Mouse (Mus musculus) brain, embryonic 14.5 days (tissue): ENCODE data around the gene Unc13a.

Experiments
- CTCF ChIP-seq: fragments of 200-500 bp; IDR thresholded peaks from 2 replicates; pipeline ENCODE4 v1.5.1; 2012; ENCODE audit warnings: inconsistent platforms, mild to moderate bottlenecking, moderate library complexity, borderline replicate concordance; ENCODE audit not compliant: insufficient read depth, insufficient read length; ENCODE audit errors: extremely low read depth
- POLR2A ChIP-seq: fragments of 200-500 bp; IDR thresholded peaks from 2 replicates; pipeline ENCODE4 v1.6.1; 2012; ENCODE audit warnings: mild to moderate bottlenecking, inconsistent platforms, borderline replicate concordance; ENCODE audit not compliant: poor library complexity, insufficient read depth, insufficient read length, severe bottlenecking; ENCODE audit errors: extremely low read depth

DNA sequence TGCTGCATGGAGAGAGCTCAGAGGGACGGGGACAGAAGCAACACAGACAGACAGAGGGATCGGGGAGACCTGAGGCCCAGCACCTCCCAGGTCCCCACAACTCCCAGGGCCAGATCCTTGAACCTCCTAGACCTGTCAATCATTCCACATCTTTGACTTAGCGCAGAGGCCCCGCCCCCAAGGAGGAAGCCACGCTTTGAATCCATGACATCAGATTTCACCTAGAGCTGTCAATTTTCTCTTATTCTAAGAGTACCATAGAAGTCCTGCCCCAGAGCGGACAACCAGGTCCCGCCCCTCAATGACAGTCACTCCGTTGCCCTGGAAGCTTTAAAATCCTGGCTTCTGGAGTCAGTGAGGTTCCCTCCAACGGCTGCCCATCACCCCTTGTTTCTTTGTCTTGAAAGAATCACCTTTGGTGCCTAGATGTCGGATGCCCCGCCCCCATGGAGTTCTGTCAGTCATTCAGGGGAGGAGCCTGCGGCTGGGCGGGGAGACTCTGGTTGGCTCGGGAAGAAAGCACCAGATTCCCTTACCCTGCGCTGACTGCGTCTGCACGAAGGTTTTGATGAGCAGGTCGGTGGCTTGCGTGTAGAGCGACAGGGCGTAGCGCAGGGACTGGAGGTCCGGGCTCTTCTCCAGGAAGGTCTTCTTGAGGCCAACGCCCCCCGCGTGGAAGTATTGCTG, 37.4 kb downstream of the Unc13a start:
- TF ChIP-seq POLR2A: no peak
- no peak for TF ChIP-seq CTCF
